Mouse (Mus musculus) thymus, postnatal 10 days (tissue): Measurements from ENCODE around the gene Nphp1.

Experiments
- DNase-seq, 2 experiments: peaks; one replicate each; pipeline ENCODE4 v3.0.0; 2021; ENCODE audit warnings: low spot score in 2 of 2

Gene Nphp1

DNA sequence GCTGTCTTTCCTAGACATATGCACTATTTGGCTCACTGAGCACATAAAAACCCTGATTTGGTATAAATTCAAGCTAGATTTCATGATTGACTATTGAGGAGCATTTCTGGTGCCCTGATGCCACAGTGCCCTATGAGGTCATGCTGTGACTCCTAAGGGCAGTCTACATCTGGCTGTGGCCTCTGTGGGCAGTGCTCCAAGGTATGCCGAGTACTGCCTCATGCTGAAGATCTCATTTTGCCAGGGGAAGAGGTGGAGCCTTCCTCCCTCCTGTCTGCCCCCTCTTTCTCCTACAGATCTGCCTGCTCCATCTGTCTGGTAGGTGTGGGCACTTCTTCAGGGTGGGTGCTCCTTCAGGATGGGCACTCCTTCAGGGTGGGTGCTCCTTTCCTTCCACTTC lies 39.3 kb downstream of the Nphp1 start:
- DNase-seq = no peak

DNA sequence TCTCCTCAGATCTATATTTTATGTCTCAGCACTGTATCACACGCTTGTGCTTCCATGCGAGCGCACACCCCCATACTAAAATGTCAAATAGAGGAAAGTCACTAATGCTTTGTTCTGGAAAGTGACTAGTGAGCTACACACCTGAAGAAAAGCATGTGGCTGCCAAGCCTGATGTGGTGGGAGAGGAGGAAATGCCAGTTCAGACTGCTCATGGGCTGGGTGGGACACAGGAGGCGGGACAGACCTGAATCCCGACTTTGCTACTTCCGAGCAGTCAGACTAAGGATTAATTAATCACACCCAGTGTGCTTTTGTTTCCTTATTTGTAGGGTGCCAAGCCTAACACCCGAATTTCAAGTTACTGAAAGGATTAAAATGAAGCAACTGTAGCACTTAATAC lies 40.4 kb downstream of the Nphp1 start:
- DNase-seq = no peak

DNA sequence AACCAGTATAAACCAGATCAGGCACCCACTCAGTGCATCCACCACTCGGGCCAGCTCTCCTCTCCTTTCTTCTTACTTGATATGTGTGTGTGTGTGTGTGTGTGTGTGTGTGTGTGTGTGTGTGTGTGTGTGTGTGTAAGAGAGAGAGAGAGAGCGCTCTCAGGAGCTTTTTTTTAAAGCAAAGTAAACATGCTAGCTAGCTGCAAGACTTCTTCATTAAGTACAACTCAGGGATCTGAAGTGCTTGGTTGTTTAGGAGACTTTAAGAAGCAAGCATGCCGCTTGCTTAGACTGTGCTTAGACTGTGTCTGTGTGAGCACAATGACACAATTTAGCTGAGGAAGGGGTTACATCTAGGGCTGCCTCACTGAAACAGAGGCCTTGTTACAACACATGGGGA lies 46.1 kb downstream of the Nphp1 start:
- no peak for DNase-seq

DNA sequence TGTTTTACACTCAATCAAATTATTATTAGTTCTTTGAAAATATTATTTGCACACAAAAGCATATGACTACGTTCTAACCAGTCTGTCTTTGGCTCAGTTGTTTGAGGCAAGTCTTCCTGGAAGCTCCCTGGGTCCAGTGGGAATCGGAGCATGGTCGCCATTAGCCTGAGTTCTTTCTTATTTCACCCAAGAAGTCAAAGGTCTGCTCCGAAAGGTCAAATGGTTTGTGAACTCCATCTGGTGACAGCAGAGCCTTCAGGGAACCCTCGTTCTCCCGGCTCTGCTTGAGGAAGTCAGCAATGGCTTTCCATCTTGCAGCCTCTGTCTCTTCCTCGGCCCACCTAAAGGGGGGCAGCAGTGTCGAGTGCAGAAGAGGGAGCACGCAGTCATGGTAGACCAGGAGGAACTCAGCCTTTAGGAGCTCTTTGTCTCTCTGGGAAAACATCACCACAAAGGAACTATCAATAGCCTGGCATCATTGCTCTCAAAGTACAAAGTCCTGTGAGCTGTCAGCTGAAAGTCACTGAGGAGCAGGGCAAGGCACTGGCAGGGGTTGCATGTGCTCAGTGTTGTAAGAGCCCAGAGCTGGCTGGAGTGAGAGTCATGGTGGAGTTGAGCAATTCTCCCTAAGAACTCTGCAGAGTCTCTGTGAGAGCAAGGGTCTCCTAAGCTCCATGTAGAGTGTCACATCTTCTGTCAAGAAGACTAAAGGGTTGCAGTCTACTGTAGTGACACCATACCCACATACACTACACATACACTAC lies 47.8 kb downstream of the Nphp1 start:
- DNase-seq = no peak

DNA sequence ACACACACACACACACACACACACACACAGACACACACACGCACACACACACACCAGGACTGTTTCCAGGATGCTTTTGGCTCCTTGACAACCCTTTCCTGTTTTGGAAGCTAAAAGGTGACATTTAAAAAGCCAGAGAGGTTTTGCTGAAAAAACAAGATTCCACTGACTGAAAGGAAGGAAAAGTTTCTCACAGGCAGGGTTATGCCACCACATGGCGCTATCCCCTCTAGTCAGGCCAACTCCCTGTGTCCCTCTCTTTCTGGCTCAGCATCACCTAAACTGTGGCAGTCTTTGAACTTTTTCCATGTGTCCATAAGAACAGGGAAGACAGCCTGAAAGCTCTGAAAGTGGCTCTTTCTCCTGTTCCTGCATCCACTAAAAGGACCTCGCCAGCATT lies 50.8 kb downstream of the Nphp1 start:
- no peak for DNase-seq

DNA sequence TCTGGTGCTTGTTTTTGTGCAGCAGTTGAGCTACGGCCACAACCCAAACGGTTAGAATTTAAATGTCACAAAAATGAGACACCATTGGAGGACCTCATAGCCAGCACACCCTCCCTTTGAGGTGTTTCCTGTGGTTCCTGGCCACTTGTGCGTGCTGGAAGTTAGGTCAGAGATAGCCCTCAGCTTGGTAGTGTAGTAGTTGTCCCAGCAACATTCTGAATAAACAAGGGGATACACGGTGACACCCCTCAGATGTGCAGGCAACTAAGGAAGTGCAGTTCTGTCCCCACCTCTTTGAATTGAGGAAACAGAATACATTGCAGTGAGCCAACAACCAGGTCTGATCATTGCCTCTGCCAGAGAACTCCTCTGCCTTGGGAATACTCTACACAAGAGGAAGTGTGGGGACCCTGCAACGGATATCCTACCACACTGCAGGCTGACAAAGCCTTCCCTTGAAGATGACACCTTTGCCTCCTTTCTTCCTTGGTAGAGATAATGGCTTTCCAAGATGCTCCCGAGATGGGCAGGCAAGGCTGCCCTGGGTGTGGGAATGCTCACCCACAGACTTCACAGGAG lies 52.0 kb downstream of the Nphp1 start:
- no peak for DNase-seq

DNA sequence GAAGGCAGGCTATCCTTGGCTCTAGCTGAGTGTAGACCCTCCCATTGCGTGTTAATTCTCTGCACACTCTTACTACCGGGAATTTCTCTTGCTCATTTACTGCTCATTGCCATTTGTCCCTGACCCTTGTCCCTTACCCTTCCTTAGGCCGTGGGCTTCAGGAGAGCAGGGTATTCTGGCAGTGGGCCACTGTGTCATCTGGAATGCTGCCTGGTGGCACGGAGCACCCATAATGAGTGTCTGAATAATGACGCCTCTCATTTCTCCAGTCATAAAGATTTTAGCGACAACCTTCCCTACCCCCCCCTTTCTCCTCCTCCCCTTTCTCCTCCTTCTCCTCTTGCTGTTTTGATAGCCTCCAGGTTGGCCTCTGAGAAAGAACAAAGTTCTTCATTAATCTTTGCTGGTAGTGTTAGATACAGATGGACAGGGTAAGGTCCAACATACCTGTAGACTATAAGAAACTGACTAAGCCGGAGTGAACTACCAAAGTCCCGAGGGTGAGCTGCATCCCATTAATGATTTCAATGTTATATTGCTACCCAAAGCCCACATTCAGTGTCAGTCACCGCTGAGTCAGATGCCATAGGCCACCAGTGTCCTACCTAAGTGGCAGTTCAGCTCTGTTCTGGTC lies 53.1 kb downstream of the Nphp1 start:
- DNase-seq = no peak

DNA sequence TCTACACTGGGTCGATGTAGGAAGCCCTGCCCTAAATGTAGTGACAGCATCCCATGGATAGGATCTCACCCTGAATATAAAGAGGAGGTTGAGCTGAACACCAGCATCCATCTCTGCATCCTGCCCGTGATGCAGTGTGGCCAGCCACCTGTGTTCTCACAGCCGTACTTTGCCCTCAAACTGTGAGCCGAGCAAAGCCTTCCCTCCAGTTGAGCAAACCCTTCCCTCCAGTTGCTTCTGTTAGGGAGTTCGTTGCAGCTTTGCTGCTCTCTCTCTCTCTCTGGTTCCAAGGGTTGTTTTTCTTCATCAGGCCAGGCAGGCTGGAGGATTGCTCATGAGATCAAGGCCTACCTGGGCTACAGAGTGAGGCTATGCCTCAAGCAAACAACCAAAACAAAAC lies 53.8 kb downstream of the Nphp1 start:
- no peak for DNase-seq

DNA sequence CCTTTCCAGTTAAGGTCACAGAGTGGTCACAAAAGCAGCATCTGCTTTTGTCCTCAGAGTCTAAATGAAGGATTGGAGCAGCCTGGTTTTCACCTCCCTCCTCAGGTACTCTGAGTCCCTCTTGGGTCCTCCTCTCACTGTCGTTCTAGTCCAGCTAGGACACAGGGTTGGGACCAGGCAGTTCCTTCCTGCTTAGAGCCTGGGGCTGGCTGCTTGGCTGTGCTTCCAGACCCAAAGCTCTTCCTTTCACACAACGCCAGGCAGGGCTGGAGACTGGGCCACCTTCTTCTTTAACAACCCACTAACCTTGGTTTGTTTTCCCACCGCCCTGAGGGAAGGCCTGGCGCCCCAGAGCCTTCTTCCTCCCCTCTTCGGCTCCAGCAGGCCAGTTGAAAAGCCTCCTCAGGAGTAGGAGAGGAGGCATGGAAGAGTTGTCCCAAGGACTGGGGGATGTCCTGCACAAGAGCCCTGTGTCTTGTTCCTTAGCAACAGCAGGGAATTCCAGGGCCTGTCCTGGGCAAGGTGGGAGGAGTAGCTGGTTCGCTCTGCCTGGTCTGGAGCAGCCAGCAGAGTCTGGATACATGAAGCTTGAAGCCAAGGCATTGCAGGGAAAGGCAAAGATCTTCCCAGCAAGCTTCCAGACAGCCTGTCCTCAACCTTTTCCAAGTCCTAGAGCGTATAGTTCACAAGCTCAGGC lies 58.2 kb downstream of the Nphp1 start:
- no peak for DNase-seq

DNA sequence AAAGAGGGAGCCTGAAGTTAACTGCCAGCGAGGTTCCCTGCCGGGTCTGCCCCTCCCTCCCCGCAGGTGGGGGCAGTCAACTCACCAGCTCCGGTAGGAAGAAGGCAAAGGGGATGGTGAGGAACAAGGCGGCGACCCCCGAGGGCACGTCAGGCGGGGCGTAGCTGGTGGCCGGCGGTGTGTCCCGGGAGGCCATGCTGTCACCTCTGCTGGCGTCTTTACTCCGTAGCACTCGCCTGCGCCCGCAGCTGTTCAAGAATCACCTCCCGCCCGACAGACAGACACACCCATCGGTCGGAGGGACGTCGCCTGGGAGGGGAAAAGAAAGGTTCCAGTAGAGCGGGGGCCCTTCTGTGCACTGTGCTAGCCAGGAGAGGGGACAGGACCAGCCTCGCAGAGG lies 59.0 kb downstream of the Nphp1 start, which contains the start of gene Mall:
Mall (minus strand) TSS at position 262 of the 400 bp plus-strand sequence.
- no peak for DNase-seq

DNA sequence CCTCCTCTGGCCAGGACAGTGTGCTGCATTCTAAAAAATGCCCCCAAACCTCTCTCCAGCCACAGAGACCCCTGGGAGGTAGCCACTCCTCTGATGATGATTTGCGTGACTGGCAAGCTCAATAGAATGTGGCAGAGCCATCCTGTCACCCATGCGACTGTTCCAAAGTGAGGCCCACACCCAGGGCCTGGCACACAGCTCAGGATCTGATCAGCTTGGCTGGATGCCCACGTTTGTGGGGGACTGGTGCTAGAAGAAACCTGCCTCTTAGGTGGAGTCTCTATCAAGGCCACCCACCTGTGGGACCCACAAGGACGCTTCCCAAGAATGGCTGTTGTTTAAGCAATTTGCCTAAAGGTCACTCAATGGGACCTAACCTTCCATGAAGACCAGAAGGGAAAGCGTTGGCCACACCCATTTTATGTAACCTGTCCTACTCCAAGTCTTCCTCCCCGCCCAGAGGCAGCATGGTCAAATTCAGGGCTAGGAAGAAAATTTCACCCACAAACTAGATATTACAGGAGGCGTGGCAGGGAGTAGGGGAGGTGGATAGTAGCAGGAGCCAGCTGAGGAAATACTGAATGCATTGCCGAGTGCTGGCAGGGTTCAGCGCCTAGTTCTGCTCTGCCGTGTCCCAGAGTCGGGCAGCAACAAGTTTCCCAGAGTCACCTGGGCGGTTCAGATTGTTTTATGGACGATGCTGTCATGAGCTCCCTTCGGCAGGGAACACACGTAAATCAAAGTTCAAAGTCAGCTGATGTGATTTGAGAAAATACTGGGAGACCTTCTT lies 59.8 kb downstream of the Nphp1 start:
- DNase-seq = no peak

DNA sequence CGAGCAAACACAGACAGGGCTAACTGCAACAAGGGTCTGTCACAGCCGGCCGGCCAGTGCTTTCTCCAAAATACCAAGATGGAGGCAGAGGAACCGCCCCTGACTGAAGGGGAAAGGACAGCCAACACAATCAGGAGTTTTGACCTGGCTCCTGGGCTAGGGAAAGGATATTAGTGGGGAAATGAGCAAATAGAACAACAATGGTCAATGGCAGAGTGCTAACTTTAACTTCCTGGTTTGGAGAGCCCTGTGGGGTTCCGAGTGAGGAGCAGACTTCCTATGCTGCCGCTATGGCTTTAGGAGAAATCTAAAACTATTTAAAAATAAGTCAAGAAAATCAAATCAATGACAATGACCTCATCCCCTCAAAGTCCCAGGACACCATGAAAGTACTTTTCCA lies 60.6 kb downstream of the Nphp1 start:
- no peak for DNase-seq

DNA sequence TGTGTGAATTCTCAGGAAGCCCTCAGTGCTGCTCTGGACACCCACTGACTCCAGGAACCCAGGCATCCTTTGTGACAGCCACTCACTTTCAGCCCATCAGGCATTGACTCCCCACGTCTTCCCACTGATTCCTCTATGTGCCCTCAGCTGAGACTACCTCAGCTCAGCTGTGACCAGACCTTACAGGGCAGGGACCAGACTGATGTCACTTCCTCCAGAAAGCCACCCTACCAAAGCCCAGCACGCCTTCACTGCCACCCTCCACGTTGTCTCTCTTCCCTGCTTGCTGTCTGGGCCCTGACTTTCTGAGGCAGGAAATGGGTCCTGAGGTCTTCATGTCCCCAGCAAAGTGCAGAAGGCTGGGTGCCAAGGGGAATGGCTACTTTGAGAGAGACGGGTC lies 65.5 kb downstream of the Nphp1 start:
- DNase-seq = no peak

DNA sequence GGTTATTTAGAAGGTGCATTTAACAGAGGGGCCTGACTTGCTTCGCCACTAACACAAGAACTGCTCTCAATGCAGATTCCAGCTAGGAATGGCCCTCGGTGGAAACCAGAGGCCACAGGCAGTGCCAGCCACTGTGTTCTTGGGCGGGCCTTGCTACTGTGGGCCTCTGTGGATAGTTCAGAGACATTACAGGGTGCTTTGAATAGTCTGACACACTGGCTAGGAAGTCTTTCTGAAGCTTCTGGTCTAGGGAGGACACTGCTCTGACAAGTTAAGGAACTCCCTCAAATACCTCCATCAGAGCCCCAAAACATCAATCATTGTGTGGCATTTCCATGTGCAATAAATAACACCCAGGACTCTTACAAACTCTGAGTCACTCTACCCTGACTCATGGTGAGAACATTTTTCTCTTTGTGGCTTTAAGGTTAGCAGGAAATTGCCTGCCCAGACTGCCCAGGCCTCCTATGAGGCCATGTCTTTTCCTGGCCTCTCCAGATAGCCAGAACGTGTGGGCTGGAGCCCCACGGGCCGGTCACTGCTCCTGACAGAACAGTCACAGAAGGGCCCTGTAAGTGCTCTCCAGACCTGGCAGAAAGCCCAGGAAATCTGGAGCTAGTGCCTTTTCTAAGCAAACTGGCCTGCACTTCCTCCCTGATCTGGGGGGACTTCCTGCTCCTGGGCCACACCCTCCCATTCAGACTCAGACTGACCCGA lies 66.4 kb downstream of the Nphp1 start:
- DNase-seq = no peak

DNA sequence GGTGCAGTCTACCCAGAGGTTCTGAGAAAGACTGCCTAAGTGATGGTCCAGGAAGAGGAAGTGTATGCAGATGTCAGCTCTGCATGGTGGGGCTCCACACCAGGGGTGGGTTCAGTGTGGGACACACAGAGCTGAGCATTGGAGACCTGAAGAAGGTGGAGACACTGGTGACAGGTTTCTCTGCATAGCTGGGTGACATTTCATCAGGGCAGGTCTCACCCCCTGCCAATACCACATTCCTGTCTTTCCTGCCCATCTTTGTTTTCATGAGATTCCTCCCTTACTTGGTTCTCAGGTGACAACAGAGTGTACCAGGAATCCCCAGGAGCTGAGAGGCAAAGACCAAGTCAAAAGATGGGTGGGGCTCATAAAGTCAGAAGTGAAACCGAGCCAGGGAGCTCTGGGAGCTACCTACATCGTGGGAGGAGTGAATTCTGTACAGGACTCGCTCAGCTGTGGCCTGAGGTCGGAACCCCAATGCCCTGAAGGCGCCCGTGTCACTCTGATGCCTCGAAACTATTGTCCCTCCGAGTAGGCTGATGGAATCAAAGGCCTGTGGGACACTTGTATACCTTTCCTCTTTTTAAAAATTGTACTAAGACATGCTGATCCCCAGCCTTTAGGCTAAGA lies 69.7 kb downstream of the Nphp1 start:
- no peak for DNase-seq

DNA sequence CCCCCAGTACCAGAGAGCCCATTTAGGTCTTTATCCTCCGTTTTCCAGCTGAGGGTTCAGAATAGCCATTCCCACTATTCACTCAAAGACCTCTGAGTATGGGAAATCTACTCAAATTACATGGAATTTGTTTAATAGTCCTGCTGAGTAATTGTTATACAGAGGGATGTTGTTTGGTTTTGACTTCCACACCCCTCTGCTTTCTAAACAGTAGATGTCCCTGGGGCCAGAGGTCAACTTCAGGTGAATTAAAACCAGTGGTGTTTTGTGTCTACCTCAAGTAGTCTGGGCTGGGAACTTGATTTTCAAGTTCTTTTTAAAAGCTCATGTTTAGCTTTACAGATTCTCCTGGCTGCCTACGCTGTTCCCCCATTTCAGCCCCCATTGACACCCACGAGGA lies 74.0 kb downstream of the Nphp1 start:
- no peak for DNase-seq

DNA sequence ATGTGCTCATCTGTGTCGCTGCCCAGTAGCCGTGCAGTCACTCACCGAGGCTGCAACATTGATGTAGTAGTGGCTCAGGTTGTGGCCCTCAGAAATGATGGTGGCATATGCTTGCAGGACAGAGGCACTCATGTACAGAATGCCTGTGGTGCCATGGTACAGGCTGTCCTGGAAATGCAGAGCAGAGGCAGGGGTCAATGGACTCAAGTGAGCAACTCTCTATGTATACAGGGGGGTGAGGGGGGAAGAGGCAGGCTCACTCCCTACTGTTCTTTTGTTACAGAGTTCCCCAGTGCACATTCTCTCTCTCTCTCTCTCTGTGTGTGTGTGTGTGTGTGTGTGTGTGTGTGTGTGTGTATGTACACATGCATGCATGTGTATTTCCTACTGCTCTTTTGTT lies 79.9 kb downstream of the Nphp1 start:
- DNase-seq = no peak

DNA sequence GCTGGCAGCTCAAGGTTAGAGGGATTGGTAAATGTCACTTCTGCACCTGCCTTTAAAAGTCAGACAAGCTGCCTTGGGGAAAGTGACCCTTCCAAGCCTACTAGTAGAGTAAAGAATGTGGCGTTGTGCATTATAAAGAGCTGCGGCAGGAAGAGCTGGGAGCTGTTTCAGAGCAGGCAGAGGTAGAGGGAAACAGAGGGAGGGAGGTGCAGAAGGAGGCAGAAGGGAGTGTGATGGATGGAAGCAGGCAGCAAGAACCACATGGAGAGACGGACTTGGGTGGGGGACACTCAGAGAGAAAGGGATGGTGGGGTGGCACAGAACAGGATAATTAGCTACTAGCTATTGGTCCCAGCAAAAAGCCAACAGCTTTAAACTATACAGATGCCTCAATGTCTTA lies 80.6 kb downstream of the Nphp1 start:
- no peak for DNase-seq

DNA sequence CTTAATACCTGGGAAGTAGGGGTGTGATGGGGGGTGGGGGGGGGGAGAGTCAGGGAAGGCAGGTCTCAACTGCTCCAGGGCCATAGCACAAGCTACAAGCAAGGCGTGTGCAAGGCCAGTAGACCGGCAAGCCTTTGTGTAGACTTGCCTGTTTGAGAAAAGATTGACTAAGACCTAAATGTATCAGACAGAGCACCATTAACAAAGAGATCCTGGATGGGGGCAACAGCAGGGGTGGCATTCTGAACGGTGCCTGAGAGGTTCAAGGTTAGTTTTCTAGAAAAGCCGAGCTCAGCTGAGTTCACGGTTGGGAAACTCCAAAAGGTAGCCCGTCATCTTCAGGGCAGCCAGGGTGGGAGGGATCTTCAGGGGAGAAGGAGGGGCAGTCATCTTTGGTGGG lies 83.4 kb downstream of the Nphp1 start:
- no peak for DNase-seq
